Mouse (Mus musculus) hindbrain, embryonic 16.5 days (tissue): Measurements from ENCODE around the gene Oit3. TPM values are rescaled to one million over a fixed set of nuclear protein-coding genes. Genes with fewer than 3 reads are reported as not detected.

Experiments
- polyA plus RNA-seq: library from polyadenylated mRNA; unstranded; fragments of >200 nt; fragmentation: Nextera tagmentation; extraction: Ambion mirVana; gene quantifications from 2 replicates; pipeline ENCODE4 v1.2.1, GENCODE M21; 2015

Gene Oit3
- polyA plus RNA-seq, 1 experiment from 2014 or later = 0.48 TPM

Other genes with a start within 250 kb of the Oit3 start
- 14.6 and 15.4 TPM in 2 replicates for gene Sept10, start 219.9 kb downstream of the Oit3 start, polyA plus RNA-seq
- gene Sowahc, start 219.8 kb downstream of the Oit3 start, polyA plus RNA-seq = 20.1 and 21.9 TPM in 2 replicates
- 31.4 and 36.3 TPM in 2 replicates for gene P4ha1, start 118.5 kb downstream of the Oit3 start, polyA plus RNA-seq
- 3.1 and 13.3 TPM in 2 replicates for gene Gm10273, start 46.1 kb downstream of the Oit3 start, polyA plus RNA-seq
- gene Pla2g12b, start 38.1 kb downstream of the Oit3 start, polyA plus RNA-seq = not detected in 2 replicates
- not detected in 2 replicates for gene Gm10322, start 174.3 kb upstream of the Oit3 start, polyA plus RNA-seq
- 35.7 and 35.9 TPM in 2 replicates for gene Mcu, start 174.9 kb upstream of the Oit3 start, polyA plus RNA-seq